Mouse (Mus musculus): ENCODE data around the gene Isyna1. TPM values are rescaled to one million over a fixed set of nuclear protein-coding genes. Genes with fewer than 3 reads are reported as not detected.

Isyna1 gene
- polyA plus RNA-seq, 1 experiment from 2014 or later, result 150 TPM

DNA sequence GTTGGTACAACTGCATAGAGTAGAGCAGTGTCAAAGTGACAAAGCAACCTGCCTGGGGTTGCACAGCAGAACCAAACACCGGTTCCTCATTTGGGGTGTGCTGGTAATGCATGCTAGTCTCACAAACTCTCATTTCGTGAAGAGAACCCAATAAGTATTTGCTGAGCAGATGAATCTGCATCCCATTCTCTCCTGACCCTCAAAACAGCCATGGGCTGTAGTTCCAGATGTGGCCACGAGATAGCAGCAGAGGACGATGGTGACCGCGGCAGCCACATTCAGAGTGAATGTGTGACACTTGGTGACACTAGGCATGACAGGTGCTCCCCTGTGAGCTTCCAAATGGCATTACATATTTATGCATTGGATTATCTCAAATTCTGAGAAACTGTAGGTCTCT lies 17.7 kb downstream of the Isyna1 start:
- H3K9ac ChIP-seq (ENCODE audit: low read depth, low read length), result no peak overlapping the region

GRCm38 (mm10) chr8:70613763-70614162 lies 19.6 kb downstream of the Isyna1 start:
- H3K4me3 ChIP-seq (ENCODE audit: low read length), result no peak overlapping the region
- no peak overlapping the region for H3K4me2 ChIP-seq (ENCODE audit: low read length)
- no peaks in the 10 kb centered on the region for H3K36me3 ChIP-seq (ENCODE audit: control insufficient read depth, insufficient read depth, low read length)
- ATAC-seq, result no peak
- H3K27ac ChIP-seq (ENCODE audit: low read depth, low read length), result no peak overlapping the region
- no peaks in the 10 kb centered on the region for H3K27me3 ChIP-seq (replicated peaks; ENCODE audit: control insufficient read depth, insufficient read depth, low read length)
- 8% methylated on average over 1 of the region's 1 CpGs for WGBS
- peaks cover 29% of the 10 kb centered on the region for H3K4me1 ChIP-seq (ENCODE audit: control insufficient read depth, insufficient read depth, low read depth, low read length)
- H3K9me3 ChIP-seq (ENCODE audit: control insufficient read depth, low read length), result no peaks in the 10 kb centered on the region
- H3K9ac ChIP-seq (ENCODE audit: low read depth, low read length), result no peak overlapping the region

More for the DNA sequence above, 17.7 kb downstream of the Isyna1 start:
- Histone ChIP-seq H3K4me1 (ENCODE audit: control insufficient read depth, insufficient read depth, low read depth, low read length) (peaks cover 43% of the 10 kb centered on the region), H3K27me3 (replicated peaks; ENCODE audit: control insufficient read depth, insufficient read depth, low read length) (no peaks in the 10 kb centered on the region), H3K4me2 (ENCODE audit: low read length) (peak overlapping the region; percentile 81), H3K27ac (ENCODE audit: low read depth, low read length) (0 out of 2 replicates have a peak overlapping the region, but pooled peaks have one; percentile 21), H3K4me3 (ENCODE audit: low read length) (peak overlapping the region; percentile 39), H3K36me3 (ENCODE audit: control insufficient read depth, insufficient read depth, low read length) (no peaks in the 10 kb centered on the region), H3K9me3 (ENCODE audit: control insufficient read depth, low read length) (no peaks in the 10 kb centered on the region)
- ATAC-seq, result 0 out of 2 replicates have a peak, but pooled peaks have one; percentile 5
- WGBS, result 0% methylated on average over 6 of the region's 6 CpGs

DNA sequence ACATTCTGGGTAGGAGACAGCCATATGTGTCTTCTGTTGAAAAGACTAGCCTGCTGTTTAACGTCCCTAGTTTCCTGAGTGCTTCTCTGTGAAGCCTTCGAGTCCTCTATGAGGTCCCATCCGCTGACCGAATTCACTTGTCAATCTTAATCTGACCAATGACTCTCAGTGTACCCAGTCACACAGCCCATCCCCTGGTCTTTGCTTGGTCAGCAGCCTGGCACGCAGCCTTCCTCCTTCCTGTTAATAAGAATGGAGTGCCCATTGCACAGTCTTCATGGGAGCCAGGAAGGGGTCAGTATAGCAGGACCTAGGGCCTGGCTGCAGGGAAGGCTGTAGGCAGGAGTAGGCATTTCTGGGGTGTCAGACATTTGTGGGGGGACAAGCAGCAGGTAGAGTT lies 20.3 kb downstream of the Isyna1 start:
- no peak for ATAC-seq
- H3K27me3 ChIP-seq (replicated peaks; ENCODE audit: control insufficient read depth, insufficient read depth, low read length), result no peaks in the 10 kb centered on the region
- peaks cover 22% of the 10 kb centered on the region for H3K4me1 ChIP-seq (ENCODE audit: control insufficient read depth, insufficient read depth, low read depth, low read length)
- no peaks in the 10 kb centered on the region for H3K36me3 ChIP-seq (ENCODE audit: control insufficient read depth, insufficient read depth, low read length)
- no peaks in the 10 kb centered on the region for H3K9me3 ChIP-seq (ENCODE audit: control insufficient read depth, low read length)
- no peak overlapping the region for H3K4me3 ChIP-seq (ENCODE audit: low read length)
- H3K27ac ChIP-seq (ENCODE audit: low read depth, low read length), result no peak overlapping the region
- H3K4me2 ChIP-seq (ENCODE audit: low read length), result no peak overlapping the region
- H3K9ac ChIP-seq (ENCODE audit: low read depth, low read length), result no peak overlapping the region
- 70% methylated on average over 5 of the region's 5 CpGs for WGBS

DNA sequence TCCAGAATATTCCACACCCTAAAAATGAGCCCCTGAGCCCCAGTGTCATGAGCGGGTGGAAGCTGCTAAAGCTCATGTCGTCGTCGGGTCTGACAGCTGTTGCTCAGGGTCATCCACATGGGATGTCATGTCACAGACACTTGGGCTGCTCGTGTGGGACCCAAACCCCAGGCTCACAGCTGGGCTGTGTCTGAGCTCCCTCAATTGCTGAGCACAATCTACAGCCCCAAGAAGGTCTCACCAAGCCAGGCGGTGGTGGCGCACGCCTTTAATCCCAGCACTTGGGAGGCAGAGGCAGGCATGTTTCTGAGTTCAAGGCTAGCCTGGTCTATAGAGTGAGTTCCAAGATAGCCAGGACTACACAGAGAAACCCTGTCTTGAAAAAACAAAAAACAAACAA lies 21.1 kb downstream of the Isyna1 start:
- H3K36me3 ChIP-seq (ENCODE audit: control insufficient read depth, insufficient read depth, low read length), result no peaks in the 10 kb centered on the region

DNA sequence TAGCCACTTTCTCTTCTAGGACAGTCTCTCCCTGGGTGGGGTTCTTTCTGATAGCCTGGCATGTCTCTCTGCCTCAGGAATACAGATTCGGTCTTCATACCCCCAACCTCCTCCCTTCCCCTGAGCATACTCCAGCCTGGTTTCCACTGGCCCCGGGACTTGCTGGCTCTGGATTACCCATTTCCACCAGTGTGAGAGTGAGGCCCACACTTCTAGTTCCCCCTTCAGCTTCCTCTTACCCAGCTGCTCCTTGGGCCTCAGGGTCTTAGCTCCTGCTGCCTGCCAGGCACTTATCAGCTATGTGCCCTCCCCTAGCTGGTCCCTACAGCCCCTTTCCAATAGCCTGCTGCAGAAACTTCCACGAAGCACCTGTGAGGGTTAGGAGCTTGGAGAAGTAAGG lies 21.7 kb downstream of the Isyna1 start, which contains the start of gene Lrrc25:
Gene Lrrc25, plus strand, starts transcription at position 262 of the 400 bp plus-strand sequence.
- Histone ChIP-seq H3K9me3 (ENCODE audit: control insufficient read depth, low read length) (no peaks in the 10 kb centered on the region), H3K36me3 (ENCODE audit: control insufficient read depth, insufficient read depth, low read length) (no peaks in the 10 kb centered on the region), H3K27ac (ENCODE audit: low read depth, low read length) (no peak within 1 kb of the TSS), H3K4me2 (ENCODE audit: low read length) (no peak within 1 kb of the TSS), H3K4me1 (ENCODE audit: control insufficient read depth, insufficient read depth, low read depth, low read length) (peaks cover 9% of the 10 kb centered on the region), H3K27me3 (replicated peaks; ENCODE audit: control insufficient read depth, insufficient read depth, low read length) (no peaks in the 10 kb centered on the region), H3K4me3 (ENCODE audit: low read length) (no peak within 1 kb of the TSS), H3K9ac (ENCODE audit: low read depth, low read length) (no peak within 1 kb of the TSS)
- ATAC-seq, result no peak
- 90% methylated on average over 3 of the region's 3 CpGs for WGBS

More for the DNA sequence above, 21.1 kb downstream of the Isyna1 start:
- WGBS, result 88% methylated on average over 8 of the region's 8 CpGs
- no peak overlapping the region for H3K9ac ChIP-seq (ENCODE audit: low read depth, low read length)
- H3K4me3 ChIP-seq (ENCODE audit: low read length), result no peak overlapping the region
- H3K27me3 ChIP-seq (replicated peaks; ENCODE audit: control insufficient read depth, insufficient read depth, low read length), result no peaks in the 10 kb centered on the region
- peaks cover 14% of the 10 kb centered on the region for H3K4me1 ChIP-seq (ENCODE audit: control insufficient read depth, insufficient read depth, low read depth, low read length)
- no peaks in the 10 kb centered on the region for H3K9me3 ChIP-seq (ENCODE audit: control insufficient read depth, low read length)
- H3K4me2 ChIP-seq (ENCODE audit: low read length), result no peak overlapping the region
- H3K27ac ChIP-seq (ENCODE audit: low read depth, low read length), result no peak overlapping the region
- ATAC-seq, result no peak

GRCm38 (mm10) chr8:70616645-70617044 lies 22.5 kb downstream of the Isyna1 start:
- Histone ChIP-seq H3K27me3 (replicated peaks; ENCODE audit: control insufficient read depth, insufficient read depth, low read length) (no peaks in the 10 kb centered on the region), H3K9me3 (ENCODE audit: control insufficient read depth, low read length) (no peaks in the 10 kb centered on the region), H3K4me2 (ENCODE audit: low read length) (no peak overlapping the region), H3K4me3 (ENCODE audit: low read length) (no peak overlapping the region), H3K36me3 (ENCODE audit: control insufficient read depth, insufficient read depth, low read length) (no peaks in the 10 kb centered on the region), H3K4me1 (ENCODE audit: control insufficient read depth, insufficient read depth, low read depth, low read length) (peaks cover 1% of the 10 kb centered on the region), H3K27ac (ENCODE audit: low read depth, low read length) (no peak overlapping the region), H3K9ac (ENCODE audit: low read depth, low read length) (no peak overlapping the region)
- 53% methylated on average over 11 of the region's 11 CpGs for WGBS
- ATAC-seq, result no peak

DNA sequence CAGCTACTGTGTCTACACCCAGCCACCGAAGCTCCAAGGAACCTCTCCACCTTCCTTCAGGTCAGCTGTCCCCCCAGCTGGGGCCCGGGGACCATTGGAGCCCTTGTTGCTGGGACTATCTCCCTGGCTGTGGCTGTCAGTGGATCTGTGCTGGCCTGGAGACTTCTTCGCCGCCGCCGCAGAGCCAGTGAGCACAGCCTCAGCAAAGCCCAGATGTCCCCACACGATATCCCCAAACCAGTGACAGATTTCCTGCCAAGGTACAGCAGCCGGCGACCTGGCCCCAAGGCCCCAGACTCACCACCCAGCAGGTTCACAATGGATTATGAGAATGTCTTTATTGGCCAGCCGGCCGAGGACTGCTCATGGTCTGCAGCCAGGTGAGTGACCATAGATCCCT lies 23.8 kb downstream of the Isyna1 start:
- no peaks in the 10 kb centered on the region for H3K27me3 ChIP-seq (replicated peaks; ENCODE audit: control insufficient read depth, insufficient read depth, low read length)
- no peaks in the 10 kb centered on the region for H3K36me3 ChIP-seq (ENCODE audit: control insufficient read depth, insufficient read depth, low read length)
- H3K4me3 ChIP-seq (ENCODE audit: low read length), result no peak overlapping the region
- H3K27ac ChIP-seq (ENCODE audit: low read depth, low read length), result no peak overlapping the region
- H3K9me3 ChIP-seq (ENCODE audit: control insufficient read depth, low read length), result no peaks in the 10 kb centered on the region
- ATAC-seq, result no peak
- H3K4me2 ChIP-seq (ENCODE audit: low read length), result no peak overlapping the region
- 79% methylated on average over 11 of the region's 11 CpGs for WGBS
- 0 out of 2 replicates have a peak overlapping the region, but pooled peaks have one; percentile 13 for H3K9ac ChIP-seq (ENCODE audit: low read depth, low read length)
- no peaks in the 10 kb centered on the region for H3K4me1 ChIP-seq (ENCODE audit: control insufficient read depth, insufficient read depth, low read depth, low read length)

DNA sequence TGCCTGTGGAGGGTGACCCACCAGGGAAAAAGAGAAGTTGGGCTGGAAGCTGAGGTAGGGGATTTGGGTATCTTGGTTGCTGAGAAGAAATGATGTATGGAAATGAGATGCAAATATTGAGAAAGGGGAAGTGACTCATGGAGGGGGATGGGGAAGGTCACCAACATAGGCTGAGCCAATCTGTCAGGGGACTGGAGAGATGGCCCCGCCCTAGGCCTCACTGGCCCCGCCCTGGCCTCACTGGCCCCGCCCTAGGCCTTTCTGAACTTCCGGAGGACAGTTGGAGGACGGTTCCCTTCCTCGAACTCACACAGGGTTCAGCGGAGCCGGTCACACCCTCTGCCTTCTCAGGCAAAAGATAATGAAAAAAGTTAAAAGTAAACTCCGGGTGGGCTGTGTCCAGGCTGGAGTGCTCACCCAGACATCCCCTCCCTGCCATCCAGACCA lies 24.7 kb downstream of the Isyna1 start:
- ATAC-seq, result no peak
- H3K4me3 ChIP-seq (ENCODE audit: low read length), result no peak overlapping the region
- WGBS, result 24% methylated on average over 9 of the region's 9 CpGs
- no peak overlapping the region for H3K9ac ChIP-seq (ENCODE audit: low read depth, low read length)
- no peaks in the 10 kb centered on the region for H3K9me3 ChIP-seq (ENCODE audit: control insufficient read depth, low read length)
- no peak overlapping the region for H3K4me2 ChIP-seq (ENCODE audit: low read length)
- no peaks in the 10 kb centered on the region for H3K4me1 ChIP-seq (ENCODE audit: control insufficient read depth, insufficient read depth, low read depth, low read length)
- no peaks in the 10 kb centered on the region for H3K36me3 ChIP-seq (ENCODE audit: control insufficient read depth, insufficient read depth, low read length)
- no peak overlapping the region for H3K27ac ChIP-seq (ENCODE audit: low read depth, low read length)
- no peaks in the 10 kb centered on the region for H3K27me3 ChIP-seq (replicated peaks; ENCODE audit: control insufficient read depth, insufficient read depth, low read length)

- H3K4me2 ChIP-seq (ENCODE audit: low read length), result no peak overlapping the region
- H3K4me3 ChIP-seq (ENCODE audit: low read length), result no peak overlapping the region
- 67% methylated on average over 3 of the region's 3 CpGs for WGBS
- no peak overlapping the region for H3K9ac ChIP-seq (ENCODE audit: low read depth, low read length)
- H3K27ac ChIP-seq (ENCODE audit: low read depth, low read length), result no peak overlapping the region
- no peaks in the 10 kb centered on the region for H3K4me1 ChIP-seq (ENCODE audit: control insufficient read depth, insufficient read depth, low read depth, low read length)
- no peak for ATAC-seq
- H3K9me3 ChIP-seq (ENCODE audit: control insufficient read depth, low read length), result no peaks in the 10 kb centered on the region
- H3K36me3 ChIP-seq (ENCODE audit: control insufficient read depth, insufficient read depth, low read length), result no peaks in the 10 kb centered on the region
- H3K27me3 ChIP-seq (replicated peaks; ENCODE audit: control insufficient read depth, insufficient read depth, low read length), result no peaks in the 10 kb centered on the region
Measured at GRCm38 (mm10) chr8:70622220-70622619, 28.0 kb downstream of the Isyna1 start.

DNA sequence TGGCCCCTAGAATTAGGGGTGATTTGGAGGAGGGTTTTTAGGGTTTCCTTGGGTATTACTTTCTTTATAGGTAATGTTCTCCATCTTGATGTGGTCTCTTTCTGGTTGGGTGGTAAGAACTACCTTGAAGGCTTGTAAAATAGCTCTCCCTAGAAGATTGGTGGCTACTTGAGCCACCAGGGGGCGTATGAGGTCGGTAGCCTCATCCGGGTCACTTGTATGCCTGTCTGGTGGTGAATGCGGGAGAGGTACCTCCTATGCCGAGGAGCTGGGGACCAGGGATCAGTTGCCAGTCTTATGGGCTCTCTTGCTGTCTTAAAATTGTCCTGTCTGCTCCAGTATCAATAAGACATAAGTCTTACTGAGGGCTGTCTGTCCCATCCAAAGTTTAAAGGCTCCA lies 30.9 kb downstream of the Isyna1 start:
- no peak overlapping the region for H3K9ac ChIP-seq (ENCODE audit: low read depth, low read length)
- ATAC-seq, result no peak
- no peak overlapping the region for H3K27ac ChIP-seq (ENCODE audit: low read depth, low read length)
- no peak overlapping the region for H3K4me3 ChIP-seq (ENCODE audit: low read length)
- H3K9me3 ChIP-seq (ENCODE audit: control insufficient read depth, low read length), result no peaks in the 10 kb centered on the region
- H3K27me3 ChIP-seq (replicated peaks; ENCODE audit: control insufficient read depth, insufficient read depth, low read length), result no peaks in the 10 kb centered on the region
- H3K4me2 ChIP-seq (ENCODE audit: low read length), result no peak overlapping the region
- peaks cover 9% of the 10 kb centered on the region; the same call in 1 of the 2 replicates for H3K4me1 ChIP-seq (ENCODE audit: control insufficient read depth, insufficient read depth, low read depth, low read length)
- WGBS, result 19% methylated on average over 5 of the region's 5 CpGs
- no peaks in the 10 kb centered on the region for H3K36me3 ChIP-seq (ENCODE audit: control insufficient read depth, insufficient read depth, low read length)
